Mouse (Mus musculus): Measurements from ENCODE around the gene Lama1.
A peak's percentile ranks its signal among the peaks of the same experiment; 100 is the strongest.
"Not testable (repeated sequence)": the region's sequence is repeated elsewhere in the genome, so short reads cannot be mapped to it uniquely, and the experiment has no call there.

Lama1 gene

GRCm38 (mm10) chr17:67838948-67839347 is 141.9 kb downstream of the Lama1 start:
- DNase-seq (ENCODE audit: low spot score) = no peak

GRCm38 (mm10) chr17:67841494-67841893 is 144.4 kb downstream of the Lama1 start:
- not testable (repeated sequence) for DNase-seq (ENCODE audit: low spot score)

DNA sequence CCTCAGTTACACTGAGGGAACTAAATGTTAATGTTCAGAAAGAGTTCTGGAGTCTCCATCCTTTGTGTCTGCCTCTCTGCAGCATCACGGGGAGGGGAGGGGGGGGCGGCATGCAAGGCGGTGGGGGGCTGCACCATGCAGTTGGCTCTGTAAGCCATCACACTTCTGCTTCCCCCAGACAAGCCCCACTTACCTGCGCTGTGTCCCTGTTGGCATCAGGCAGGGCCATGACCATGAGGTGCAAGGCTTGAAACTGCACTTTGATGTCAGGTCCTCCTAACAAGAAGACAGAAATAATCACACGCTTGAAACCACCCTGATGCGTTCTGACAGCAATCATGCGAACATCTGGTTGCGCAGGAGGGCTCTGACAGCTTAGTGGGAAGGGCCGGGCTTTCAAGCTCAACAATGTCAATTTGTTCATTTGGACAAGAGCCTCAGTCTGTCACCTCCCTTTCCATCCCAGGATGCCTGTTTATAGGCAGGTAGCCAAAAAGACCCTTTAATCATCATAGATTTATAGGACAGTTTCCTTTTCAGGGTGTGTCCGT is 164.1 kb downstream of the Lama1 start:
- no peak for DNase-seq (ENCODE audit: low spot score)

DNA sequence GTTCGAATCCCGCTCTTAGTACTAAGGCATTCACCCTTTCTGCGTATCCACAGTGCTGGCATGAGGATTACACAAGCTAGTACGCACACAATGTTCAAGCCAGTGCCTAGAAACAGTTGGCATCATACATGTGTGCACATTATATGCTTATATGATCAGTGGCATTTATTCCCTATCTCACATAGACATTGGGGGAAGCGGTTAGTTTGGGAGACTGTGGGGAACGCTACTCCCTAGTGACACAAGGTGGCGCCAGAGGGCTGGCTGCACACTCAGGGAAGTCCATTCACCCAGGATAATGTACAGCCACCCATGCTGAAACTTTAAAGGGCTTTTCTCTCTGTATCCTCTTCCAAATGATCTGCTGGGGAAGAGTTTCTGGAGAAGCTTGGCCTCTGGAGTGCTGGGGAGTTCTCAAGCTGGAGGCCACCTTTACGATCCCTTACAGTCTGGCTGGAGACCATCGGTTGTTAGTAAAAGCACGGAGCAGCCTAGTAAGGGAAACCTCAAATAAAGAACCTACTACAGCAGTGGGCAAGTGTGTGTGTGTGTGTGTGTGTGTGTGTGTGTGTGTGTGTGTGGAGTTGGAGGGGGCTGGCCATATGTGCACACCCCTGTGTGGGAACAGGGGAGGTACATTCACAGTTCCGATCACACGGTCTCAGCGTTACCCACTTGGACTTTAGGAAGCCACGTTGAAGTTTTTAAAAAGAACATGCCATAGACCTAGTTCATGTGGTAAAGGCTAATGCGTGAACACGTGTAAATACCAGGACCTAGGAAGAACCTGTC is 164.9 kb downstream of the Lama1 start:
- DNase-seq (ENCODE audit: low spot score) = peak; percentile 84

DNA sequence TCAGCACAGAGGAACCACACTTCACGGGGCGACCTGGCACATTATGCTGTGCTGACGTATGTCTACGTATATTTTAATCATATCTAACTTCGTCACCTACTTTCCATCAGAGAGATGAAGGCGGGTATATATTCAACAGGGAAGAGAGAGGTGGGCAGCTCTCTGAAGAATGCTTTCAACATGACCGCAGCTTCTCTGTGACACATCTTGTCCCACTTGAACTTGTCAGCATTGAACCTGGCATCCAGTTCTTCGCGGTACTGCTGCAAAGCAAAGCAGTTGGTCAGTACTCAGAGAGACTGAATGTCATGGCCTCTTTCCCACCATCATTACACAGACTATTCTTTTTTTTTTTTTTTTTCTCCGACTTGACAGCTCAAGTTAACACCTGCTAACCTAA is 167.3 kb downstream of the Lama1 start:
- no peak for DNase-seq (ENCODE audit: low spot score)

GRCm38 (mm10) chr17:67864912-67865311 is 167.9 kb downstream of the Lama1 start:
- no peak for DNase-seq (ENCODE audit: low spot score)

- no peak for DNase-seq (ENCODE audit: low spot score)
Measured at GRCm38 (mm10) chr17:67866026-67866425, 169.0 kb downstream of the Lama1 start.

DNA sequence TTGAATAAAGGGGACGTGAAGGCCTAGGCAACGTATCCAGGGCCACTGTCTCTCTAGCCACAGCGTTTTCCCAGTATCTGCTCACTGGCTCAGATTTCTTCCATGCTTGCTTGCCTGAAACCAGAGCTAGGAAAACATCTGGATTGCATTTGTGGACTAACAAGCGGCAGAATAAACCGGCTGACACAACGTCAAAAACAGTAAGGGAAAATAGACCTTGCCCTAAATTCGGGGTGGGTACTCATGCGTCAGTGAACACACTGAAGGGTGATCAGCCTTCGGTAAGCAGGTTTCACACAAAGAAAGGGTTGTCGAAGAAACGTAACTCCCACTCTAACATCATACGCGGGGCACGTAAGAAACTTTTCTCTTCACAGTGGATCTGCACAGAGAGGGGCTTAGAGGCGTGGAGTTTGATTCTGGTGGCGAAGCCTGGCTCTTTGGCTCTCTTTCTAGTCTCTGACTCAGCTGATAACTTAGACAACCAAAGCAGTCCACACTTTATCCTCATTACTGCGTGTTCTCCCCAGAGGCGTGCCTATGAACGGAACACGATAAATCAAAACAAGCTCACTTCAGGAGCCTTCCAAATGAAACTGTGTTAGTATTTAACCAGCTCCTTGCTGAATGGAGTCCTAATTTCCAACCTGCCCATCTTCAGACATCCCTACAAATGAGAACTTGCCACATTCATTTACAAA is 169.6 kb downstream of the Lama1 start:
- DNase-seq (ENCODE audit: low spot score) = peak; percentile 80

GRCm38 (mm10) chr17:67869731-67870601 is 172.9 kb downstream of the Lama1 start:
- peak; percentile 86 for DNase-seq (ENCODE audit: low spot score)
